Mouse (Mus musculus) embryonic facial prominence, embryonic 10.5 days (tissue): Measurements from ENCODE around the gene Dot1l. TPM values are rescaled to one million over a fixed set of nuclear protein-coding genes. Genes with fewer than 3 reads are reported as not detected.
A peak's percentile ranks its signal among the peaks of the same experiment; 100 is the strongest.
"Not testable (repeated sequence)": the region's sequence is repeated elsewhere in the genome, so short reads cannot be mapped to it uniquely, and the experiment has no call there.

Source experiments
- DNase-seq: peaks from one replicate; pipeline ENCODE4 v3.0.0-alpha.2; 2017; ENCODE audit warnings: low spot score
- H3K27ac ChIP-seq: fragments of 300-500 bp; sonication (generic); replicated peaks from 2 replicates; pipeline ENCODE4 v1.5.1; 2016; ENCODE audit warnings: mild to moderate bottlenecking
- H3K27me3 ChIP-seq: fragments of 300-500 bp; sonication (generic); replicated peaks from 2 replicates; pipeline ENCODE4 v1.6.1; 2016; ENCODE audit warnings: low read depth, mild to moderate bottlenecking; ENCODE audit not compliant: poor library complexity, severe bottlenecking
- H3K36me3 ChIP-seq: fragments of 300-500 bp; sonication (generic); replicated peaks from 2 replicates; pipeline ENCODE4 v1.6.1; 2016; ENCODE audit warnings: mild to moderate bottlenecking, moderate library complexity
- H3K4me1 ChIP-seq: fragments of 300-500 bp; sonication (generic); 2 replicates; pipeline ENCODE4 v1.6.1; 2016
- H3K4me3 ChIP-seq: fragments of 300-500 bp; sonication (generic); 2 replicates; pipeline ENCODE4 v1.5.1; 2016; ENCODE audit warnings: mild to moderate bottlenecking, moderate library complexity
- H3K9me3 ChIP-seq: fragments of 300-500 bp; sonication (generic); 2 replicates; pipeline ENCODE4 v1.6.1; 2016; ENCODE audit warnings: mild to moderate bottlenecking
- WGBS: fragments of 180-500 bp; shearing (Covaris S2); methylation state at CpG from one replicate; pipeline ENCODE4 v1.1.7; 2016; 5-methylcytosine and 5-hydroxymethylcytosine counted together
- polyA plus RNA-seq: library from polyadenylated mRNA; unstranded; fragments of >200 nt; fragmentation: Nextera tagmentation; extraction: Ambion mirVana; gene quantifications from 2 replicates; pipeline ENCODE4 v1.2.1, GENCODE M21; 2016

Dot1l gene
- polyA plus RNA-seq, 1 experiment from 2014 or later, result 23.5 TPM

- DNase-seq, result no peak
- Histone ChIP-seq H3K27ac (no peak overlapping the region), H3K27me3 (no peaks in the 10 kb centered on the region), H3K36me3 (peaks cover 7% of the 10 kb centered on the region), H3K4me1 (peaks cover 12% of the 10 kb centered on the region), H3K4me3 (no peak overlapping the region), H3K9me3 (no peaks in the 10 kb centered on the region)
- 85% methylated on average over 1 of the region's 1 CpGs for WGBS
Observed at GRCm38 (mm10) chr10:80823316-80823715, 68.3 kb downstream of the Dot1l start.

- 67% methylated on average over 8 of the region's 8 CpGs for WGBS
- no peak for DNase-seq
- Histone ChIP-seq H3K4me1 (peaks cover 16% of the 10 kb centered on the region), H3K27me3 (no peaks in the 10 kb centered on the region), H3K27ac (no peak overlapping the region; the same call in 1 of the 2 replicates), H3K36me3 (peaks cover 12% of the 10 kb centered on the region), H3K4me3 (no peak overlapping the region), H3K9me3 (no peaks in the 10 kb centered on the region)
Observed at GRCm38 (mm10) chr10:80823847-80824643, 69.0 kb downstream of the Dot1l start.

GRCm38 (mm10) chr10:80824827-80825226 is 69.8 kb downstream of the Dot1l start:
- Histone ChIP-seq H3K27me3 (no peaks in the 10 kb centered on the region), H3K4me1 (peaks cover 23% of the 10 kb centered on the region), H3K9me3 (no peaks in the 10 kb centered on the region), H3K27ac (no peak overlapping the region), H3K36me3 (peaks cover 20% of the 10 kb centered on the region), H3K4me3 (no peak overlapping the region)
- WGBS, result 81% methylated on average over 2 of the region's 2 CpGs
- DNase-seq, result no peak

- Histone ChIP-seq H3K36me3 (peaks cover 28% of the 10 kb centered on the region), H3K27ac (peak within 1 kb of the TSS; percentile 97), H3K27me3 (no peaks in the 10 kb centered on the region), H3K4me1 (peaks cover 39% of the 10 kb centered on the region), H3K4me3 (peak within 1 kb of the TSS; percentile 92), H3K9me3 (no peaks in the 10 kb centered on the region)
- peak; percentile 98 for DNase-seq
- WGBS, result under 1% methylated on average over 82 of the region's 82 CpGs
Observed at GRCm38 (mm10) chr10:80826151-80827062, 71.4 kb downstream of the Dot1l start, which contains the start of gene Oaz1. Oaz1 (plus strand) TSS chr10:80826656.

GRCm38 (mm10) chr10:80827063-80827869 is 72.3 kb downstream of the Dot1l start:
- H3K36me3 ChIP-seq, result peaks cover 28% of the 10 kb centered on the region
- peak overlapping the region; percentile 92 for H3K4me3 ChIP-seq
- 9% methylated on average over 29 of the region's 29 CpGs for WGBS
- H3K27me3 ChIP-seq, result 0 out of 2 replicates have a peak, but pooled peaks cover 2% of the 10 kb centered on the region
- peak overlapping the region; percentile 97 for H3K27ac ChIP-seq
- no peak for DNase-seq
- H3K9me3 ChIP-seq, result no peaks in the 10 kb centered on the region
- H3K4me1 ChIP-seq, result peaks cover 47% of the 10 kb centered on the region

- peak overlapping the region; percentile 92 for H3K4me3 ChIP-seq
- peaks cover 8% of the 10 kb centered on the region; the same call in 1 of the 2 replicates for H3K27me3 ChIP-seq
- DNase-seq, result no peak
- H3K36me3 ChIP-seq, result peaks cover 28% of the 10 kb centered on the region
- H3K9me3 ChIP-seq, result no peaks in the 10 kb centered on the region
- WGBS, result 87% methylated on average over 10 of the region's 10 CpGs
- H3K4me1 ChIP-seq, result peaks cover 53% of the 10 kb centered on the region
- no peak overlapping the region for H3K27ac ChIP-seq
Observed at GRCm38 (mm10) chr10:80827870-80828420, 72.9 kb downstream of the Dot1l start.

GRCm38 (mm10) chr10:80828587-80828986 is 73.6 kb downstream of the Dot1l start:
- WGBS, result 82% methylated on average over 9 of the region's 9 CpGs
- H3K27me3 ChIP-seq, result peaks cover 15% of the 10 kb centered on the region
- peaks cover 60% of the 10 kb centered on the region for H3K4me1 ChIP-seq
- peaks cover 28% of the 10 kb centered on the region for H3K36me3 ChIP-seq
- not testable (repeated sequence) for DNase-seq, H3K27ac ChIP-seq, H3K9me3 ChIP-seq
- peak overlapping the region; percentile 92 for H3K4me3 ChIP-seq

GRCm38 (mm10) chr10:80829359-80830278 is 74.6 kb downstream of the Dot1l start:
- Histone ChIP-seq H3K4me1 (peaks cover 63% of the 10 kb centered on the region), H3K27ac (no peak overlapping the region), H3K4me3 (peak overlapping the region; percentile 3; the same call in 1 of the 2 replicates), H3K36me3 (peaks cover 32% of the 10 kb centered on the region), H3K27me3 (peaks cover 25% of the 10 kb centered on the region), H3K9me3 (peaks cover 7% of the 10 kb centered on the region)
- WGBS, result 64% methylated on average over 1 of the region's 1 CpGs
- DNase-seq, result no peak

GRCm38 (mm10) chr10:80831136-80831535 is 76.1 kb downstream of the Dot1l start:
- peak; percentile 84 for DNase-seq
- Histone ChIP-seq H3K36me3 (peaks cover 38% of the 10 kb centered on the region), H3K27me3 (peaks cover 40% of the 10 kb centered on the region), H3K27ac (no peak overlapping the region), H3K4me1 (peaks cover 74% of the 10 kb centered on the region), H3K9me3 (peaks cover 20% of the 10 kb centered on the region), H3K4me3 (peak overlapping the region; percentile 1; the same call in 1 of the 2 replicates)
- 4% methylated on average over 9 of the region's 9 CpGs for WGBS

GRCm38 (mm10) chr10:80832818-80833217 is 77.8 kb downstream of the Dot1l start:
- Histone ChIP-seq H3K36me3 (peaks cover 36% of the 10 kb centered on the region), H3K4me3 (0 out of 2 replicates have a peak overlapping the region, but pooled peaks have one; percentile 8), H3K9me3 (peaks cover 20% of the 10 kb centered on the region), H3K4me1 (peaks cover 83% of the 10 kb centered on the region), H3K27ac (no peak overlapping the region), H3K27me3 (peaks cover 56% of the 10 kb centered on the region)
- DNase-seq, result no peak
- WGBS, result 64% methylated on average over 7 of the region's 7 CpGs

GRCm38 (mm10) chr10:80835617-80836016 is 80.6 kb downstream of the Dot1l start:
- 57% methylated on average over 30 of the region's 30 CpGs for WGBS
- Histone ChIP-seq H3K9me3 (peaks cover 20% of the 10 kb centered on the region), H3K27ac (no peak overlapping the region), H3K27me3 (peaks cover 67% of the 10 kb centered on the region), H3K4me1 (peaks cover 64% of the 10 kb centered on the region), H3K36me3 (0 out of 2 replicates have a peak, but pooled peaks cover 10% of the 10 kb centered on the region), H3K4me3 (peak overlapping the region; percentile 29)
- DNase-seq, result peak; percentile 38
